Mouse (Mus musculus): ENCODE measurements around the gene Nanog.

- TF ChIP-seq POLR2A (IDR thresholded peaks at IDR 0.05; ENCODE audit: insufficient read depth, low read depth, low read length) (no peak), CTCF (IDR thresholded peaks at IDR 0.05; ENCODE audit: insufficient read depth, low read depth, low read length) (no peak)
Measured at GRCm38 (mm10) chr6:122719942-122720341, 12.7 kb downstream of the Nanog start.
